Mouse (Mus musculus) right cerebral cortex, postnatal 36 days (tissue): ENCODE data around the gene Gm6169.
A peak's percentile ranks its signal among the peaks of the same experiment; 100 is the strongest.
"Not testable (repeated sequence)": the region's sequence is repeated elsewhere in the genome, so short reads cannot be mapped to it uniquely, and the experiment has no call there.

Source experiments
- DNase-seq, 2 experiments: peaks; one replicate each; pipeline ENCODE4 v3.0.0; 2022; ENCODE audit warnings: low spot score in 2 of 2, mixed read lengths in 1 of 2

Gene Gm6169

GRCm38 (mm10) chr13:97068151-97068550 is 30.9 kb downstream of the Gm6169 start:
- DNase-seq = no peak

GRCm38 (mm10) chr13:97067691-97068090 is 31.3 kb downstream of the Gm6169 start:
- DNase-seq = no peak

GRCm38 (mm10) chr13:97066649-97067550 is 32.1 kb downstream of the Gm6169 start, which contains the start of gene Fam169a:
Fam169a (plus strand) TSS chr13:97067286.
- no peak for DNase-seq

GRCm38 (mm10) chr13:97064844-97065621 is 34.0 kb downstream of the Gm6169 start:
- not testable (repeated sequence) for DNase-seq

GRCm38 (mm10) chr13:97064413-97064812 is 34.6 kb downstream of the Gm6169 start:
- no peak for DNase-seq

- no peak for DNase-seq
Measured at GRCm38 (mm10) chr13:97063431-97063830, 35.6 kb downstream of the Gm6169 start.

GRCm38 (mm10) chr13:97062151-97062550 is 36.9 kb downstream of the Gm6169 start:
- DNase-seq = no peak

GRCm38 (mm10) chr13:97060331-97060730 is 38.7 kb downstream of the Gm6169 start:
- DNase-seq = no peak

- DNase-seq = no peak
Measured at GRCm38 (mm10) chr13:97059746-97060145, 39.3 kb downstream of the Gm6169 start.

GRCm38 (mm10) chr13:97057817-97058216 is 41.2 kb downstream of the Gm6169 start:
- DNase-seq = no peak

- DNase-seq = no peak
Measured at GRCm38 (mm10) chr13:97053844-97054243, 45.2 kb downstream of the Gm6169 start.

GRCm38 (mm10) chr13:97052667-97053066 is 46.4 kb downstream of the Gm6169 start:
- DNase-seq = peak; percentile 45 to 56

- DNase-seq = no peak
Measured at GRCm38 (mm10) chr13:97051158-97051557, 47.9 kb downstream of the Gm6169 start.
